8 mouse cellular contexts compared by ENCODE assay signal in the genomic region with DNA sequence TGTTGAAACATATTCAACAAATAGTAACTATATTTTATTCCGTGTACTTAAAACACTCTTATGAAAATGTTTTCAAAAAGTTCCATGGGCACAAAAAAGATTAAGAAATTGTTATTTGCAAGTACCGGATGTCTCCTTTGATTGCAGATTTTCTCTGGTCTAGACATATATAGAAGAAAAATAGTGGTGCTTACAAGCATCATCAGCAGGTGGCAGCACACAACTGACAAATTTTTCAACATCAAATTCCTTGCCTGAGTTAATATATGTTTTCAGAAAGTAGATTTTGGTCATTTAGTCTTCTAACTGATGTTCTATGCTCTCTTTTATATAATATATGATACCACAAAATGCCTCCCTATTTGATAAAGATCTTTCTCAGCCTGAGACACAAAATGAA. TPM values are rescaled to one million over a fixed set of nuclear protein-coding genes. Genes with fewer than 3 reads are reported as not detected.
DNase-seq lines count a peak whose midpoint lies in the region; ATAC-seq lines count a peak whose summit lies in the region.

No protein-coding gene starts in this region.

- peak; percentile 13 to 36 for DNase-seq in heart, postnatal 36 days
- no peak for DNase-seq in heart, adult 11 months
- DNase-seq in B cell, adult 2 months: peak; percentile 11 to 14
- DNase-seq in WW6 (ENCODE audit: low read depth, low spot score): peak; percentile 1
- DNase-seq in embryo, embryonic 11.5 days (ENCODE audit: low read depth, low spot score): peak; percentile 9
- DNase-seq in layer of hippocampus, adult 9-10 months (ENCODE audit: low spot score): peak; percentile 44

- ATAC-seq in megakaryocyte progenitor cell, adult 5-6 weeks (replicated peaks; ENCODE audit: poor library complexity): peak; percentile 74
- ATAC-seq in monocyte, adult 5-6 weeks (replicated peaks; ENCODE audit: insufficient number of reproducible peaks, low FRiP score, low TSS enrichment, poor library complexity, severe bottlenecking): no peak

- intact Hi-C loops in heart, postnatal 36 days (cut with DNase I): loop anchor here (1.0 kb wide), 1 partner anchor 234 kb away; no protein-coding TSS in a partner anchor

RNA-seq across cellular contexts. Expression of gene Tigd2, which starts 41.0 kb away (rescaled TPM):
- 10 to 100 TPM; 11.4 to 12.0 TPM for total RNA-seq in heart, postnatal 36 days (2021)
- total RNA-seq in megakaryocyte progenitor cell, adult 5-6 weeks (2015): 14.7 and 16.0 TPM in 2 replicates
- 17.6 and 18.8 TPM in 2 replicates for total RNA-seq in megakaryocyte progenitor cell, adult 5-6 weeks (2017)
- total RNA-seq in monocyte, adult 5-6 weeks (2017): 28.5 to 45.1 TPM (median 43.5 TPM) in 3 replicates
